Mouse (Mus musculus) regulatory T cell (primary cell): Measurements from ENCODE around the gene Ehf.

Experiments
- in situ Hi-C: fragments of 300-600 bp; cut with MboI, MseI; formaldehyde crosslinking; loops from one replicate; pipeline ENCODE4 v1.15.1; 2025; ENCODE audit warnings: high pct_unique_total_duplicates

Gene Ehf

GRCm38 (mm10) chr2:103298711-103299463, 4.2 kb downstream of the Ehf start:
- in situ Hi-C loops = no loop called here

DNA sequence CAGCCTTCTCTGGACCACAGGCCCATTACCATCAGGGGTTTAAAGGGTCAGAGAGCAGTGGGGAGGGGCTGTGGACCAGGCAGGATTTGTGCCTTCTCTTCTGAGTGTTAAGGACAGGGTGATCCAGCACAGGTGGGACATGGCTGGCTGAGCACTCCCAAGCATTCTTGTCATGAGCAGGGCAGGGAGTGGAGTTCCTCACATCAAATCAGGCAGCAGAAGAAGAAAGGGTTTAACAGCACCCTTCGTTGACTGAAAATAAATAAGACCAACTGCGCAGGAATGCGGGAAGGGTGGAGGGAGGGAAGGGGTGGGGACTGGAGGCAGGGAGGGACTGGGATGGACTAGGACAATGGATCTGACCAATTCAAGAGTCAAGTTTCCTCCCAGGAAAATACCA, 8.6 kb downstream of the Ehf start:
- in situ Hi-C loops = no loop called here

GRCm38 (mm10) chr2:103293751-103294150, 9.3 kb downstream of the Ehf start:
- in situ Hi-C loops = no loop called here

DNA sequence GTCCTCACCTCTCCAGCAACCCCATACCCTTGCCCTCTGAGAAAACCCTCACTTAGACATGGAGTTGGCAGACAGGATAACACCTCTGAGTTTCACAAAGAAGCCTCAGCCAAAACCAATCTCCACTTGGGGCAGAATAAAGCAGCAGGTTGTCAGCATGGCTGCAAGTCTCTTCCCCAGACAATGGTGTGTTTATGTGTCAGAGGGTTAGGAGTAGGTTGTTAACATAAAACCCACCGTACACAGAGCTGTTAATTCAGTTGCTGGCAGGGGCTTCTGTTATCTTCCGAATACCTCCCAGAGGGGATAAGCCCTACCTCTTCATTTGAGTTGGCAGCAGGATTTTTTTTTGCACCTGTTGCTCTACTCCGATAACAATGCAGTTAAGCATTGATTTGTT, 9.9 kb downstream of the Ehf start:
- in situ Hi-C loops = no loop called here

GRCm38 (mm10) chr2:103290705-103291269, 12.3 kb downstream of the Ehf start:
- in situ Hi-C loops = no loop called here

DNA sequence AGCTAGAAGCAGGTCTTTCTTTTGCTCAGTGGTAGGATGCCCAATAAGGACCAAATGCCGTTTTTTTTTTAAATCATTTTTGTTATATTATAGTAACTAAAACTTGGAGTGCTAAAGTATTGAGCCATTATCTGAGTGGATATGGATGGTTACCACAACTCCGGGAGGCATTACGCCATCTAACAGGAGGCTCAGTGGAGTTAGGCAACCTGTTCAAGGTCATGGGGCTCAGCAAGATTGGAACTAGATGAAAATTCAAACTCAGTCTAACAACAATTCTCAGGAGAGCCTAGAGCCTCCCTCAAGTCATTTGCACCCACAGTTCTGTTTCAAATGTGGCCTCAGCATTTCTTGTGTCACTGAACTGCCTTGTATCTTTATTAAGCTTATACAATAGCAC, 12.9 kb downstream of the Ehf start:
- in situ Hi-C loops = no loop called here

DNA sequence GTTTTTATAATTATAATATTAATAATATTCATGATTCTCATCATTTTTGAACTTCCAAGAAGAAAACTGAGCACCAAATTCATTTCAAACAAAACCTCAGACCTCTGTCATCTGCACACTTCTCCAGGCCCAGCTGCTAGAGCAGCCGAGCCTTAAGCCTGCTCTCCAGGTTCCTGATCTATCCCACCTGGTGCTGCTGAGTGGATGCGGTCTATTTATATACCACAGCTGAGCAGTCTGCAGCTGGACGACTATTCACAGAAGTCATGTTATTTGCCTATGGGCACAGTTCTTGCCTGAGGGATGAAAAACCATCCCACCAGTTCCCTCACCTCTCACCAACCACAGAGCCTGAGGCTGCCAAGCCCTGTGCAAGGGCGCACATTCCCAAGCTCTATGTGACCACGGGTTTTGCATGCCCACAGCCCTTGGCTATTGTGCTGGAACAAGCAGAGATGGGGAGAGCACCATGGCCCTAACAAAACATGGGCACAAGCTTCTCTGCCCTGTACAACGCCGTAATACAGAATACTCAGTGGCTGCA, 13.6 kb downstream of the Ehf start:
- in situ Hi-C loops = no loop called here

DNA sequence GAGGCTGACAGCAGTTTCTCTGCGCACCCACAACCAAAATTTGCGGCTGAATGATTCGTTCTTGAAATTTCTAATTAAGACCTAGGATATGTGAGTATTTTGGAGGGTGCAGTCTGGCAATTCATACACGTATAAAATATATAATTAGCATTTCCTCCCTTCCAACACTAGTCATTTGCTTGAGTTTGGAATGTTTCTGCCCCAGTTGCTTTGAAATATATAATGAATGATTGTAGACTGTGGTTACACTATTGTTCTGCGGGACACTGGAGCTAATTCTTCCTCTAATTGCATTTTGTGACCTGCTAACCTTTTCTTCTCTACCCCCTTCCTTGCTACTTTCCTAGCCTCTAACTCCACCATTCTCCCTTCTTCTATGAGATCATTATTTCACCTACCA, 15.4 kb downstream of the Ehf start:
- in situ Hi-C loops = no loop called here

GRCm38 (mm10) chr2:103285561-103285960, 17.5 kb downstream of the Ehf start:
- in situ Hi-C loops = no loop called here

- in situ Hi-C loops = no loop called here
Measured at GRCm38 (mm10) chr2:103283730-103284129, 19.3 kb downstream of the Ehf start.

- in situ Hi-C loops = no loop called here
Measured at GRCm38 (mm10) chr2:103282184-103282750, 20.8 kb downstream of the Ehf start.

GRCm38 (mm10) chr2:103279927-103280326, 23.2 kb downstream of the Ehf start:
- in situ Hi-C loops = no loop called here

- in situ Hi-C loops = no loop called here
Measured at GRCm38 (mm10) chr2:103278476-103278875, 24.6 kb downstream of the Ehf start.

- in situ Hi-C loops = no loop called here
Measured at GRCm38 (mm10) chr2:103277794-103278193, 25.3 kb downstream of the Ehf start.

DNA sequence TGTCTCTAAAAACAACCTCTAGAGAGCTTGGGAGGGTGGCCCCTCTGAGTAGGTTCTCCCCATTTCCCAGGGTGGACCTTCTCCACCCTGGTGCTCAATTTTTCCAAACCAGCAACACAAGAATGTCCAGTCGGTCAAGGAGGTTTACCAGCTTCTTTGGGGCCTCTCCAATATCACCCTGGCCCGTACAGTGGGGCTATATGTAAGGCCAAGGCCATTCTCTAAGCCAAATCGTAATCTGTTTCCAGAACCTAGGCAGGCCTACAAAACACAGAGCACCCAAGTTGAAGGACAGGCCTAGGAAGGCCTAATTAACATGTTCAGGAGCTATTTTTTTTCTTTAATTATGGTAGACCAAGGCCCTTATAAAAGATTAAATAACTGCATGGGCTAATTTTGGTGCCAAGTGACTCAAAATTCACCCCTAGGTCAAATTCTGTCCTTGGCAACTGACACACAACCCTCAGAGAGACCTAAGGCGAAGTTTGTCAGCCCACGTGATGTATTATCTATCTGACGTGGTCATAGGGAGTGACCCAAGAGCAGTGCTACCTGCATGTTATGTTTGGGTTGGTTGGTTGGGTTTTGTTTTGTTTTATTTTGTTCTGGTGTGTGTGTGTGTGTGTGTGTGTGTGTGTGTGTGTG, 27.6 kb downstream of the Ehf start:
- in situ Hi-C loops = no loop called here

GRCm38 (mm10) chr2:103274803-103275202, 28.3 kb downstream of the Ehf start:
- in situ Hi-C loops = no loop called here

GRCm38 (mm10) chr2:103274270-103274669, 28.8 kb downstream of the Ehf start:
- in situ Hi-C loops = no loop called here

DNA sequence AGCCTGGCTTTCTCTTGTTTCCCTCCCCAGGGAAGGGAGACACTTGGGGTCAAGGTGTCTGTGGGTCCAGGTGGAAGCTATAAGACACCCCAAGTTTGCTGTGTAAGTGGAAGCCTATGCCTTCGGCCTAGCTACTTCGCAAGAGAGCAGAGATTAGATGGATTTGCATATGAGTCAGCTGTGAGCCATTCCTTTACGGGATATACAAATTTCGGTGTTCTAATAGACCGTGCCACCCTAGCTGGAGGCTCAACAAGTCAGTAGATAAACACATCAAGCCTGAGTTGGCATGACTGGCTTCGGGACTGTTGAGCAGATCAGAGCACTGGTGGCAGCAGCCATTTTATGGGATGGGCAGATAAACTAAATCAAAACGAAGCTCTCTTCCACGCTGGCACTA, 31.6 kb downstream of the Ehf start:
- in situ Hi-C loops = no loop called here

DNA sequence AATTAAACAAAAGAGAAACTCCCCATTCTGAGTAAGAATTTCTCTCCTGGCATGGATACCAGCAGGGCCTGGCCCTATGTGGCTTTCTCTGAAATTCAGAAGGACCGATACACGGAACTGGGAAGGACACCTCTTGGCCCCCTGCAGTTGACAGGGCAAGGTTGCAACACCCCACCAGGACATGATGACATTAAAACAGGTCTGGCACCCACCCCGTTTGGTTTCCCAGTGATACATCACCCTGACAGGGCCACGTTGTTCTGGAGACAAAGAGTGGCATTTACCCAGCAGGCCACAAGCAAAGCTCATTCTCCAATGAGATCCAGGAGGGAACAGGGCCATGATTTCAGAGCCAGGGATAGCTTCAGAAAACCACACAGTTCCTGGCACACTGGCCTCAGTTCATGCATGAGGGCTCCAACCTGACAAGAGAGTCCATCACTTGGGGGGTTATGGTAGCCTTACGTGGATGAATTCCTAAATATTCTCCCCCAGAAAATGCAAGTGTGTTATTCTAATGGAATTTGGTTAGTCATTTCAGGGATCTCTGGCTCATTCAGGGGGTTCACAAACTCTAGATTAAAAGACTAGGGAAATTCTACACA, 32.4 kb downstream of the Ehf start:
- in situ Hi-C loops = no loop called here

- in situ Hi-C loops = no loop called here
Measured at GRCm38 (mm10) chr2:103239086-103239485, 64.0 kb downstream of the Ehf start.

DNA sequence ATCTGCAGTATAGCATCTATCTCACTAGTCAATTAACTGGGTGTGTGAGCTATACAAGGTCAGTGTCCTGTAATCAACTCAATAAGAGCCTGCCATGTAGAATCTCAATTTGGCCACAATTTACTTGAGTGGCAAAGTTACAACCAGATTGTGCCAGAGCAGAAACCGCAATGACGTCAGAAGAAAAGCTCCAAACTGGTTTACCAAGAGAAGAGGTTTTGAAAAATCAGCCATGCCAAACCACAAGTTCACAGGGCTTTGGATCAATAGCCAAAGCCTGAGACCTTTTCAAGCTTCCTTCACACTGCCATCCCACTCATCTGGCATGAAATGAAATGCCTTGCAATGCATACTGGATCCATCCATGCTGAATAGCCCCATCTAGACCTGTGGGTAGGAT, 76.3 kb downstream of the Ehf start:
- in situ Hi-C loops = no loop called here

DNA sequence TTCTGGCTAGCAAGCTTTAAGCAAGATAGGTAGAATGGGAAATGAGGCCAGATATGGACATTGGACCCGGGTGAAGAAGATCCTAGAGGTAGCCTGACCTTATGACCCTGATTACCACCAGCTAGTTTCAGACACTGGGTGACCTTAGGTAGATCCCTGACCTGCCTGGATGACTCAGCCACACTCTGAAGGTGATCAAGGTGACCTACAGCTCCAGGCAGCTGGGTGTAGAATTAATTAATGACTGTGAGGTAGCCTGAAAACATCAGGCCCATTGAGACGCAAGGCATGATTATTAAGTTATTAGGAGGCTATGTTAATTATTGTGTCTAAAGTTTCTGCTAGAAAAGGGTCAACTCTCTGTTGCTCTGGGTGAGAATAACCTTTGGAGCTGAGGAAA, 82.2 kb downstream of the Ehf start:
- in situ Hi-C loops = no loop called here
